Mouse (Mus musculus) kidney, postnatal 14 days (tissue): ENCODE data around the gene Stard5.
A peak's percentile ranks its signal among the peaks of the same experiment; 100 is the strongest.

Experiments used
- DNase-seq: peaks from one replicate; pipeline ENCODE4 v3.0.0; 2022; ENCODE audit warnings: mixed read lengths

Stard5 gene

DNA sequence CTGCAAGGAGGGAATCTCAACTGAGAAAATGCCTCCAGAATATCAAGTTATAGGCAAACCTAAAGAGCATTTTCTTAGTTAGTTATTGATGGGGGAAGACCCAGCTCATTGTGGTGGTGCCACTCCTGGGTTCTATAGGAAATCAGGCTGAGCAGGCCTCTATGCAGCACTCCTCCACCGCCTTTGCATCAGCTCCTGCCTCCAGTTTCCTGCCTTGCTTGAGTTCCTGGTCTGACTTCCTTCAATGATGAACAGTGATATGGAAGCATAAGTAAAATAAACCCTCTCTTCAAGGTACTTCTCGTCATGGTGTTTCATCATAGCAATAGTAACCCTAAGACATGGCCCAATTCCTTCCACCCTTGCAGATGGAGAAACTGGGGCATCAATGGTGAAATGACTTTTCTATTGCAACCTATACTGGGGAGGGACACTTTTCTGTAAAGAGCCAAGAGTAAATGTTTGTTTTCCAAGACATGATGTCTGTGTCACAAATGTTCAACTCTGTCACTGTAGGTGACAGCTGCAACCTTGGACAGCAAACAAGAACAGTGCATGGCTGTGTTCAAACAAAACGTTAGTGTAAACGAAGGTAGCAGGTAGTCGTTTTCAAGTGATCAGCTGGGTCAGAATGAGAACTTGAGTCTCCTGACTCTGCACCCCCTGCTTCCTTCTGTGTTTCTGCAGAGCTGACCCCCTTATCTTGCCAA lies 36.3 kb downstream of the Stard5 start:
- DNase-seq, result no peak

DNA sequence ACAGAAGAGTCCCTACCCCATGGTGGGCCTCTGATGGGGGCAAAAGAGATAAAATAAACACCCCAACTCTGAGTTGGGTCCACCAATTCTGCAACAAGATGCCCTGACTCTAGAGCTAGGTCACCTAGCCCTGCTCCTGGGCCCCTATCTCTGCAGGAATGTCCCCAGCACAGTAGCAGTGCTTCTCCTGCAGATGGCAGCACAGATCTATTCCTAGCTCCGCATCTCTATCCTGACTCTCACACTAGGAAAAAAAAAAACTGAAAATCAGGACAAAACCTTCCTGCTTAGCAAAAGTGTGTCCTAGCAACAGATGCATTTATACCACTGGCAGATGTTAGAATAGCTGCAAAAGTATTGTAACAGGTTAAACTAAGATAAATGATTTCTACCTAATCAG lies 37.0 kb downstream of the Stard5 start:
- DNase-seq, result peak; percentile 74

DNA sequence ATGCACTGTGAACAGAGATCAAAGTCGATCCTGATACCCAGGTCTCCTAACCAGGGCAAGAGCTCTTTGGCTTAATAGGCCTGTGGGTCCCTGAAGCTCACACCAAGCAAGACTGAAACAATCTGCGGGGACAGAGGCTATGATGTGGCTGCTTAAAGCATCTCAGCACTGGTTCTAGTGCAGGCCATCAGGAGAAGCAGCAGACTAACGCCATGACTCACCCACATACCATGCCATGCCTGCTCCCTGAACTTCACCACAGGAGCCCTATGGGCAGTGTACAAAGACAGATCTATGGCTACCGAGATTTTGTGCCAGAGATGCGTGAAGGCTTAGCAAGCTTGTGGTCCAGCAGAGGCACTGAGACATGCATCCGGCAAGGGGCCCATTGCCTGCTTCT lies 39.8 kb downstream of the Stard5 start:
- no peak for DNase-seq

DNA sequence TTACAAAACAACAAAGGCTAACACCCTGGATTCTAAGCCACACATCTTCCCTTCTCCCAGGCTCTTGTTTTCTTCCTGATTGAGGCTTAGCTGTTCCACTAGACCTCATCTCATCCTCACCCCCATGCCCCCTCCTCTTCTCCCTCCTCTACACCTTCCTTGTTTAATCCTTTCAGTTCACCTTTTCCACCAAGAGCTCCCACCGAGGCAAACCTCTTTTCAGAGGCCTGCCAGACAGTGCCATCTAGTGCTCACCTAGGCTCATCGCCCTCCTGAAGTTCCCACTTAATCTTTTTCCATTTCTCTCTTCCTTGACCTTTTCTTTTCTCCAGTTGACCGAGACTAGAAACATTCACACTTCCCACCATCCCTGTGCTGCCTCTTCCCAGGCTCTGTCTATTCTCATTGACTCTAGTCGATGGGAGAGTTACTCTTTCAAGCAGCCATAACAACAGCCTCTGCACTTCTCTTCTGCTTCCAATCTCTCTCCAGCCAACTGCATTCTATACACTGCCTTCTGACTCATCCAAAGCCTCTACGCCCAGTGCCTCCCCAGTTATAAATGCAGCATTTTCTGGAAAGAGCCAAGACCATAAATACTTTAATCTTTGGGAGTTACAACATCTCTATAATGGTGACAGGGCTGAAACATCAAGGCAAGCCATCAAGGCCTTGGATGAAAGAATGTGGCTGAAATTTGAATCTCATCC lies 43.9 kb downstream of the Stard5 start:
- peak; percentile 36 for DNase-seq

DNA sequence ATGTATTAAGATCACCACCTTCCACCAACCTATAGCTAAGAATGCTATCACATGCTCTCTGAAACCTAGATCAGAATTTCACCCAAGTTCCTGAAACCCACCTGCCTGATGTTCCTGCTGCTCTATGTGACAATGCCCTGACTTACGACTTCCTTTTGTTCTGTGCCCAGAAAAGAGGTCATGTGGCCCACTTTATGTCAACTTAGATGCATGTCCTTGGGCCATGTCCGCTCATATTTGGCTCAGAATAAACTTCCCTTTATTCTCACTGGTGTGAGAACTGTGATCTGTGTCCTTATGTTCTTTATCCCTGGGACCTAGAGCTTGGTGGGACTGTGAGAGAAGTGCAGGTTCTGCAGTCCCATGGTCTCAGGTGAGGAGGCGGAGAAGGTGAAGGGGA lies 45.5 kb downstream of the Stard5 start:
- DNase-seq, result no peak

- no peak for DNase-seq
Measured at GRCm38 (mm10) chr7:83678506-83678905, 46.7 kb downstream of the Stard5 start.

DNA sequence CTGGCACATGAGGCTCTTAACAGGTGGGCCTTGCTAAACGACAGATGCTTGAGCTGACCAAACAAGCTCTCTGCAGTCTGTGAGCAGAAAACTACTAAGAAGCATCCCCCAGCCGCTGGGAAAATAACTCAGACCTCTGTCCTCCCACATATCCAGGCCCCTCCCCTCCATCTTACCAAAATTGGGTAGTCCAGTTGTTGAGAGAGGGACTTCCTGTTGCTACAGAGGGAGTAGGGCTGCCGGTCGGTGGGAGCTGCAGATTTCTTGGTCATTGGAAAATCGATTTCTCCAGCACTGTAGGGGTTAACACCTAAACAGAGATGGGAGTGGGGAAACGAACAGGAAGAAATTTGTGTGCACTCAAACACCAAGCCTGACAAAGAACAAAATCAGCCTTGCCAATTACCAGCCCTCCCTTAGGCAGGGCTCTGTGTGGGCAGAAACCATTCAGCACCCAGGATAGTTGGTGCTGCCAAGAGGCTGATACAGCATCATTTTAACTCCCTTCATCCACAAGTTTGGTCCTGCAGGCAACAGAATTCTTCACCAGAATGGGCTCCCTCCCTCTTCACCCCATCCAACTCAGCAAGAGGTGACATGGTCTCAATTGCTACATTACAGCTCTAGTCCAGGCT lies 51.0 kb downstream of the Stard5 start:
- no peak for DNase-seq

DNA sequence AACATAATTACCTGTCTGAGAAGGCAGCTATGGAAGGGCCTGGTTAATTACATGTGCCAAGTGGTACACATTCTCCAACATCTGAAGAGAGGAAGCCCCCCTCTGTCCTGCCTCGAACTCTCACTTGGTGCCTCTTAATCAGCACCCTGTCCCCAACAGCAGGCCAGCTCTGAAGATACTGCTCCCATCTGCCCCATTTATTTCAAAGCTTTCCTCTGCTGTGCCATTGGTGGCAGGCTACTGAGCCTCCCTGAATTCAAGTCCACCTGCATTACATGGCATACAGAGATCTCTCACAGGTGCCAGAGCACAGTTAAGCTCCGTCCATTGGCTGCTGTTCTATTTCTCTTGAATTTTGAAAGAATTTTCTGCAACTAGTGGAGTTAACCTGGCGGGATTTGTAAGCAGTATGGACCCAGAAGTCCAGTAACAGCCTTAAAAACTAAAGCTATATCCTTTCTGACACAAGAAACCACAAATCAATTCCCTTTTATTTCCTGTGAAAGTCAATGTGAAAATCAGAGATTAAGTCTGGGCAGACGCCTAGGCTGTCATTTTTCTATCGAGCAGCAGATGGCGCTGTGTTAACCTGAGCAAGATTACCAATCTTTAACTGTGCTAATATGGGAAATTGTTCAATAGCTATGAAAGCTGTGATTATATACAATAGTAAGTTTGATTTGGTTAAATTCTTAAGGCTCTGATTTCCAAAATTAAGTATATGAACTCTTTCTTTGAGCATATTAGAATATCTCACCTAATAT lies 63.9 kb downstream of the Stard5 start:
- peak; percentile 17 for DNase-seq

GRCm38 (mm10) chr7:83699066-83699745 lies 67.4 kb downstream of the Stard5 start:
- DNase-seq, result no peak
